Mouse (Mus musculus): Measurements from ENCODE around the gene Wdr1.
"Not testable (repeated sequence)": the region's sequence is repeated elsewhere in the genome, so short reads cannot be mapped to it uniquely, and the experiment has no call there.

Wdr1 gene

GRCm38 (mm10) chr5:38493890-38494289 is 69.1 kb downstream of the Wdr1 start:
- no peak for DNase-seq (ENCODE audit: low spot score)

GRCm38 (mm10) chr5:38491763-38492162 is 71.3 kb downstream of the Wdr1 start:
- no peak for DNase-seq (ENCODE audit: low spot score)

GRCm38 (mm10) chr5:38489739-38490138 is 73.3 kb downstream of the Wdr1 start:
- no peak for DNase-seq (ENCODE audit: low spot score)

- DNase-seq (ENCODE audit: low spot score), result no peak
These were observed 74.1 kb downstream of the Wdr1 start for GRCm38 (mm10) chr5:38488673-38489615.

GRCm38 (mm10) chr5:38488026-38488425 is 75.0 kb downstream of the Wdr1 start:
- DNase-seq (ENCODE audit: low spot score), result no peak

GRCm38 (mm10) chr5:38487247-38487646 is 75.8 kb downstream of the Wdr1 start:
- no peak for DNase-seq (ENCODE audit: low spot score)

- DNase-seq (ENCODE audit: low spot score), result no peak
These were observed 77.1 kb downstream of the Wdr1 start for GRCm38 (mm10) chr5:38485946-38486345.

- DNase-seq (ENCODE audit: low spot score), result no peak
These were observed 79.4 kb downstream of the Wdr1 start for GRCm38 (mm10) chr5:38483518-38484110.

- DNase-seq (ENCODE audit: low spot score), result no peak
These were observed 82.0 kb downstream of the Wdr1 start for GRCm38 (mm10) chr5:38480822-38481707.

GRCm38 (mm10) chr5:38479908-38480725 is 82.9 kb downstream of the Wdr1 start:
- DNase-seq (ENCODE audit: low spot score), result no peak

GRCm38 (mm10) chr5:38479545-38479907 is 83.5 kb downstream of the Wdr1 start:
- not testable (repeated sequence) for DNase-seq (ENCODE audit: low spot score)

- DNase-seq (ENCODE audit: low spot score), result no peak
These were observed 84.0 kb downstream of the Wdr1 start for GRCm38 (mm10) chr5:38479027-38479426.

GRCm38 (mm10) chr5:38477731-38478445 is 85.1 kb downstream of the Wdr1 start:
- DNase-seq (ENCODE audit: low spot score), result no peak

GRCm38 (mm10) chr5:38476861-38477565 is 86.0 kb downstream of the Wdr1 start:
- DNase-seq (ENCODE audit: low spot score), result no peak
